Mouse (Mus musculus) CD4-positive naive resting alpha-beta T cell, adult 76 days (primary cell): ENCODE results near the gene AC153137.1. TPM values are rescaled to one million over a fixed set of nuclear protein-coding genes. Genes with fewer than 3 reads are reported as not detected.

Experiments
- total RNA-seq: library from RNA; stranded (reverse); gene quantifications from one replicate; pipeline ENCODE4 v1.2.4, GENCODE M21; 2023

AC153137.1 gene
- total RNA-seq: not detected

DNA sequence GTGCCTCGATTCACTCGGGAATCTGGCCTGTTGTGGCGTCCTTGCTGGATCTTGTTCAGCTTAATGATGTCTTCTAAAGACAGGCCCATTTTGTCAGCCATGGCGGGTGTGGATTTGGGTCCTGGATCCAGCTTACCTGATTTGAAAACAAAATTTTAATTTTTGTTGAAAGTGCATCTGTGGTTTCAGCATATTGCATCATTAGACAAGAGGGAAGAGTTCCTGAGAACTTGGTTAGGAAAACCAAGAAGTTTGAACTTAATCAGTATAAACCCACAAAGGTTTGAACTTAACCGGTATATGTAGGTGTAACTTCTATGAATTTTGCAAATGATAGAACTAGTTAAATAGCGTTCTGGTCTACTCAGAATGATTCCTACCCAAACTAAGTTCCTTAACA, at the start of gene AC153137.1:
Gene AC153137.1, minus strand, starts transcription at position 101 of the 400 bp plus-strand sequence.

Other genes starting within 250 kb of the AC153137.1 start
- 233 TPM for gene Phf3, start 104.0 kb downstream of the AC153137.1 start, total RNA-seq
- gene Lgsn, start 198.4 kb upstream of the AC153137.1 start, total RNA-seq: not detected
- gene 4931428L18Rik, start 244.7 kb upstream of the AC153137.1 start, total RNA-seq: not detected
- gene Pih1d3, start 244.9 kb upstream of the AC153137.1 start, total RNA-seq: not detected